Mouse (Mus musculus) hindbrain, embryonic 15.5 days (tissue): ENCODE data around the gene Bcl7c. TPM values are rescaled to one million over a fixed set of nuclear protein-coding genes. Genes with fewer than 3 reads are reported as not detected.
"Not testable (repeated sequence)": the region's sequence is repeated elsewhere in the genome, so short reads cannot be mapped to it uniquely, and the experiment has no call there.

Experiments
- ATAC-seq: fragments of 200-750 bp; cut with Nextera tagmentation; 2 replicates; pipeline ENCODE4 v1.8.0; 2017; ENCODE audit warnings: low read depth, moderate number of reproducible peaks, moderate TSS enrichment; ENCODE audit not compliant: low FRiP score
- H3K27ac ChIP-seq: fragments of 300-500 bp; sonication (generic); replicated peaks from 2 replicates; pipeline ENCODE4 v1.5.1; 2015; ENCODE audit warnings: mild to moderate bottlenecking, inconsistent platforms
- H3K27me3 ChIP-seq: fragments of 300-500 bp; sonication (generic); 2 replicates; pipeline ENCODE4 v1.6.1; 2015; ENCODE audit warnings: control low read depth, inconsistent platforms
- H3K36me3 ChIP-seq: fragments of 300-500 bp; sonication (generic); 2 replicates; pipeline ENCODE4 v1.6.1; 2015; ENCODE audit warnings: control low read depth, inconsistent platforms
- H3K4me1 ChIP-seq: fragments of 300-500 bp; sonication (generic); replicated peaks from 2 replicates; pipeline ENCODE4 v1.6.1; 2015; ENCODE audit warnings: control low read depth, inconsistent platforms
- H3K4me2 ChIP-seq: fragments of 300-500 bp; sonication (generic); 2 replicates; pipeline ENCODE4 v1.6.1; 2015; ENCODE audit warnings: moderate library complexity, mild to moderate bottlenecking, inconsistent platforms
- H3K4me3 ChIP-seq: fragments of 300-500 bp; sonication (generic); 2 replicates; pipeline ENCODE4 v1.5.1; 2015; ENCODE audit warnings: mild to moderate bottlenecking, inconsistent platforms
- H3K9ac ChIP-seq: fragments of 300-500 bp; sonication (generic); 2 replicates; pipeline ENCODE4 v1.6.1; 2015; ENCODE audit warnings: inconsistent platforms
- H3K9me3 ChIP-seq: fragments of 300-500 bp; sonication (generic); 2 replicates; pipeline ENCODE4 v1.6.1; 2016; ENCODE audit warnings: control low read depth, inconsistent platforms
- WGBS: fragments of 180-500 bp; shearing (Covaris S2); methylation state at CpG from one replicate; pipeline ENCODE4 v1.1.7; 2015; 5-methylcytosine and 5-hydroxymethylcytosine counted together
- polyA plus RNA-seq: library from polyadenylated mRNA; unstranded; fragments of >200 nt; fragmentation: Nextera tagmentation; extraction: Ambion mirVana; gene quantifications from 2 replicates; pipeline ENCODE4 v1.2.1, GENCODE M21; 2015

Gene Bcl7c
- polyA plus RNA-seq, 1 experiment from 2014 or later: 53.2 TPM

DNA sequence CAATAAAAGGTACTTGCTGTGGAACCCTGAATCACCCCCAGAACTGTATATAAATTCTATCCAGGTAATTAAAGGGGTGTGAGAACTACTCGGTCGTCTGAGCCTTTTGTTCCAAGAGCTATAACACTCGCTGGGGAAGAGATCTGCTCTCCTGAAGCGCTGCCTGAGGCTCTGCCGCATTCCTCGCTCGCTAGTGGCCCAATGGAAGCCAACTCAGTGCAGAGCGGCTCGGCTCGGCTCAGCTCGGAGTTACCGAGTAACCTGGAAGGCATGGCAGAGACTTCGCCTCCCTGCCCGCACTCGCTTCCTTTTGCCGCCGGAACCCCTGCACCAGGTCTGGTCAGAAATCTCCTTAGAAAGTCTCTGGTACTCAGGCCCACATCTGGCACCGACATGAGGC is 56.7 kb downstream of the Bcl7c start:
- no peak overlapping the region for H3K9ac ChIP-seq
- no peaks in the 10 kb centered on the region for H3K27me3 ChIP-seq
- H3K4me1 ChIP-seq: peaks cover 3% of the 10 kb centered on the region; the same call in 1 of the 2 replicates
- no peaks in the 10 kb centered on the region for H3K9me3 ChIP-seq
- H3K27ac ChIP-seq: no peak overlapping the region
- peak overlapping the region; percentile 34 for H3K4me2 ChIP-seq
- WGBS: 18% methylated on average over 18 of the region's 18 CpGs
- no peak for ATAC-seq
- no peak overlapping the region for H3K4me3 ChIP-seq
- H3K36me3 ChIP-seq: no peaks in the 10 kb centered on the region

DNA sequence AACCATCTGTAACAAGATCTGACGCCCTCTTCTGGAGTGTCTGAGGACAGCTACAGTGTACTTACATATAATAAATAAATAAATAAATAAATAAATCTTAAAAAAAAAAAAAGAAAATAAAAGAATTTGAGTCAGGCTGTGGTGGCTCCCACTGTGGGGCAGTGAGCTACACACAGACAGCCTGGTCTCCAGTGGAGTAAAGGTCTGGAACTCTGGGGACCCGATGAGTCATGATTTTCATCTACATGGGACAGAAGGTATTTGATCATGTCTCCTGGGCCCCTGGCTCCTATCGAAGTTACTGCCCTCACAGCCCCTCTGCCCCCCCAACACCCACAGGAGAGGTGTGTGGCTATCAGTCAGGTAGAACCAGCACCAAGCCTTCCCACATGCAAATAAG is 57.1 kb downstream of the Bcl7c start:
- peak overlapping the region; percentile 34; the same call in 1 of the 2 replicates for H3K4me2 ChIP-seq
- H3K4me3 ChIP-seq: no peak overlapping the region
- H3K27ac ChIP-seq: no peak overlapping the region
- no peaks in the 10 kb centered on the region for H3K36me3 ChIP-seq
- H3K9ac ChIP-seq: no peak overlapping the region
- H3K9me3 ChIP-seq: no peaks in the 10 kb centered on the region
- WGBS: 68% methylated on average over 3 of the region's 3 CpGs
- H3K27me3 ChIP-seq: no peaks in the 10 kb centered on the region
- peaks cover 3% of the 10 kb centered on the region; the same call in 1 of the 2 replicates for H3K4me1 ChIP-seq
- no peak for ATAC-seq

DNA sequence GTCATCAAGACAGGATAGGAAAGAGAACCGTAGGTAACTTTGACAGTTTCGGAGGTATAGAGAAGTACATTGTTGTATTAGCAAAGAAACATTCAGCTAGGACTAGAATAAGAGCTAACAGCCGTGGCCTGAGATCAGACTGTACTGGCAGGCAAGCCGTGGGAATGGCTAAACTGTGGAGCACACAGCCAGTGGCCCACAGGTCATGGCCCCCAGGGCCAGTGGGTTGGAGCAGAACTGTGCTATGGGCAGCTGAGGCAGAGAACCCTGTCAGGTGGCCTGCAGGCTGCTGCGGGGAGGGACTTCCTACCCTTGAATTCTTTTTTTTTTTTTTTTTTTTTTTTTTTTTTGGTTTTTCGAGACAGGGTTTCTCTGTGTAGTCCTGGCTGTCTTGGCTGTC is 59.5 kb downstream of the Bcl7c start:
- no peak for ATAC-seq
- H3K4me2 ChIP-seq: no peak overlapping the region
- no peaks in the 10 kb centered on the region for H3K27me3 ChIP-seq
- no peaks in the 10 kb centered on the region for H3K36me3 ChIP-seq
- H3K9me3 ChIP-seq: no peaks in the 10 kb centered on the region
- H3K4me1 ChIP-seq: peaks cover 3% of the 10 kb centered on the region; the same call in 1 of the 2 replicates
- H3K27ac ChIP-seq: no peak overlapping the region
- H3K9ac ChIP-seq: no peak overlapping the region
- H3K4me3 ChIP-seq: no peak overlapping the region
- 78% methylated on average over 6 of the region's 6 CpGs for WGBS

- H3K4me3 ChIP-seq: no peak overlapping the region
- no peak for ATAC-seq
- 76% methylated on average over 4 of the region's 4 CpGs for WGBS
These were observed 60.1 kb downstream of the Bcl7c start for GRCm38 (mm10) chr7:127648516-127649201.

DNA sequence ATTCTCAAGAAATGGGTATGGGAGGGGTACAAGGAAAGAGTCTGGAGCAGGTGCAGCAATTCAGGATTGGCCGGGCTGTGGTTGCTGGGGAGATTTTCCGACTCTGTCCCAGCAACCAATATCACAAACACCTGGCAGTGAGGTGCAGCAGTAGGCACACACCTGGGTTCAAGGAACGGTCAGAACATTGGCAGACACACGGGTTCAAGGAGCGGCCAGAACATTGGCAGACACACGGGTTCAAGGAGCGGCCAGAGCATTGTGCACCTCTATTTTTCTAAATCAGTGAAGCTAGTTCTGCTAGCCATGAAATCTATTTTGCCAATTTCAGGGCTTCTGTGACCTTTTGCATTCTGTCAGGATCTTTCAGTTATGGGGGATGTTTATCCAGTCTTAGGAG is 61.2 kb downstream of the Bcl7c start:
- H3K27me3 ChIP-seq, H3K9me3 ChIP-seq, H3K27ac ChIP-seq, H3K9ac ChIP-seq, H3K36me3 ChIP-seq, H3K4me3 ChIP-seq, ATAC-seq, H3K4me1 ChIP-seq, H3K4me2 ChIP-seq: not testable (repeated sequence)
- 93% methylated on average over 7 of the region's 7 CpGs for WGBS

More at GRCm38 (mm10) chr7:127648516-127649201, 60.1 kb downstream of the Bcl7c start:
- H3K4me2 ChIP-seq: no peak overlapping the region
- no peaks in the 10 kb centered on the region for H3K9me3 ChIP-seq
- H3K9ac ChIP-seq: no peak overlapping the region
- H3K4me1 ChIP-seq: peaks cover 3% of the 10 kb centered on the region; the same call in 1 of the 2 replicates
- no peak overlapping the region for H3K27ac ChIP-seq
- H3K27me3 ChIP-seq: no peaks in the 10 kb centered on the region
- no peaks in the 10 kb centered on the region for H3K36me3 ChIP-seq

DNA sequence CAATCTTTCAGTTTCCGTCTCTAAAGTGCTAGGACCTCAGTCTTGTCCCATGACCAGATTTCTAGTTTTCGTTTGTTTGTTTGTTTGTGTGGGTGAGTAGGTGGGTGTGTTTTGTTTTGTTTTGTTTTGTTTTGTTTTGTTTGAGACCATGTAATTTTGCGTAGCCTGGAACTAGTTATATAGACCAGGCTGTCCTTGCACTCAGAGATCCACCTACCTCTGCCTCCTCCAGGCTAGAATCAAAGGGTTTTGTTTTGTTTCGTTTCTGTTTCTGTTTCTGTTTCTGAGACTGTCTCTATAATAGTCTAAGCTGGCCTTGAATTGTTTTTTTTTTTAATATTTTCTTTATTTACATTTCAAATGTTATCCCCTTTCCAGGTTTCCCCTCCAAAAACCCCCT is 62.4 kb downstream of the Bcl7c start:
- H3K9me3 ChIP-seq: no peaks in the 10 kb centered on the region
- H3K4me2 ChIP-seq: no peak overlapping the region
- H3K9ac ChIP-seq: no peak overlapping the region
- no peaks in the 10 kb centered on the region for H3K4me1 ChIP-seq
- no peaks in the 10 kb centered on the region for H3K27me3 ChIP-seq
- no peak overlapping the region for H3K27ac ChIP-seq
- WGBS: 87% methylated on average over 4 of the region's 4 CpGs
- no peaks in the 10 kb centered on the region for H3K36me3 ChIP-seq
- H3K4me3 ChIP-seq: no peak overlapping the region
- no peak for ATAC-seq

- H3K36me3 ChIP-seq: no peaks in the 10 kb centered on the region
- H3K9ac ChIP-seq: no peak overlapping the region
- H3K9me3 ChIP-seq: no peaks in the 10 kb centered on the region
- no peak overlapping the region for H3K4me3 ChIP-seq
- 76% methylated on average over 4 of the region's 4 CpGs for WGBS
- no peak overlapping the region for H3K4me2 ChIP-seq
- H3K27me3 ChIP-seq: no peaks in the 10 kb centered on the region
- peaks cover 5% of the 10 kb centered on the region for H3K4me1 ChIP-seq
- no peak overlapping the region for H3K27ac ChIP-seq
- ATAC-seq: no peak
These were observed 66.5 kb downstream of the Bcl7c start for GRCm38 (mm10) chr7:127642254-127642653.

- Histone ChIP-seq H3K9ac (no peak overlapping the region), H3K4me2 (no peak overlapping the region), H3K4me3 (no peak overlapping the region), H3K27ac (no peak overlapping the region), H3K4me1 (peaks cover 12% of the 10 kb centered on the region), H3K9me3 (no peaks in the 10 kb centered on the region), H3K27me3 (no peaks in the 10 kb centered on the region), H3K36me3 (no peaks in the 10 kb centered on the region)
- 46% methylated on average over 4 of the region's 4 CpGs for WGBS
- no peak for ATAC-seq
These were observed 67.5 kb downstream of the Bcl7c start for GRCm38 (mm10) chr7:127641260-127641659.

GRCm38 (mm10) chr7:127636963-127637362 is 71.8 kb downstream of the Bcl7c start:
- Histone ChIP-seq H3K27ac (peak overlapping the region; percentile 25; the same call in 1 of the 2 replicates), H3K4me3 (peak overlapping the region; percentile 53), H3K4me2 (peak overlapping the region; percentile 80), H3K9me3 (no peaks in the 10 kb centered on the region), H3K4me1 (peaks cover 12% of the 10 kb centered on the region), H3K9ac (peak overlapping the region; percentile 64), H3K27me3 (no peaks in the 10 kb centered on the region), H3K36me3 (no peaks in the 10 kb centered on the region)
- ATAC-seq: peak; percentile 81; the same call in 1 of the 2 replicates
- under 1% methylated on average over 27 of the region's 27 CpGs for WGBS

DNA sequence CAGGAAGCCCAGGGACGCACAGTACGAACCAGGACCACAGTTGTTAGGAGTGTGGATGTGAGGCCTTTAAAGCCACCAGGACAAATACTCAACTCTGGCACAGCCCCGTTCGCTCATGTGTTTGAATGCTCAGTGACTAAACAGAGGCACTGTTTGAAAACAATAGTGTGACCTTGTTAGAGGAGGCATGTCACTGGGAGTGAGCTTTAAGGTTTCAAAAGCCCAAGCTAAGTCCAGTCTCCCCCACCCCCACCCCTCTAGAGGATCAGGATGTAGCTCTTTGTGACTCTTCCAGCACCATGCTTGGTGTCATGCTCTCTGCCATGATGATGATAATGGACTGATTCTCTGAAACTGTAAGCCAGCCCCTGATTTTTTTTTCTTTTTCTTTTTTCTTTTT is 77.3 kb downstream of the Bcl7c start:
- no peak for ATAC-seq
- Histone ChIP-seq H3K4me2 (no peak overlapping the region), H3K4me1 (peaks cover 2% of the 10 kb centered on the region; the same call in 1 of the 2 replicates), H3K27me3 (no peaks in the 10 kb centered on the region), H3K9me3 (no peaks in the 10 kb centered on the region), H3K36me3 (no peaks in the 10 kb centered on the region), H3K4me3 (no peak overlapping the region), H3K9ac (no peak overlapping the region), H3K27ac (no peak overlapping the region)
- WGBS: 63% methylated on average over 4 of the region's 4 CpGs

DNA sequence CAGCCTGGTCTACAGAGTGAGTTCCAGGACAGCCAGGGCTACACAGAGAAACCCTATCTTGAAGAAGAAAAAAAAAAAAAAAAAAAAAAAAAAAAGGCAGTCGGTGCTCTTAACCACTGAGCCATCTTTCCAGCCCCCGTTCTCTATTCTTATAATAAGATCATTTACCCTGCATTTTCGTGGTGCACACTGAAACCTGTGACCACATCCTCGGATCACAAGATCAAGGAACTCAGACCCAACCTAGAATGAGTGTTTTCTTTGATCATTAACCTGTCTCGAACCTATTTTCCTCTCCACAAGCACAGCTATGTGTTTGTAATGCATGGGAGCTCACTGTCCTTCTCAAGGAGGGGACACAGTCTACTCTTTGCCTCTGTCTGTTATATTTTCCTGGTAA is 80.1 kb downstream of the Bcl7c start:
- Histone ChIP-seq H3K4me3 (no peak overlapping the region), H3K4me2 (no peak overlapping the region), H3K9ac (no peak overlapping the region), H3K9me3 (no peaks in the 10 kb centered on the region), H3K27ac (no peak overlapping the region), H3K27me3 (no peaks in the 10 kb centered on the region), H3K36me3 (no peaks in the 10 kb centered on the region), H3K4me1 (no peaks in the 10 kb centered on the region)
- ATAC-seq: no peak
- 86% methylated on average over 5 of the region's 5 CpGs for WGBS

GRCm38 (mm10) chr7:127626471-127626870 is 82.3 kb downstream of the Bcl7c start:
- Histone ChIP-seq H3K4me1 (no peaks in the 10 kb centered on the region), H3K27me3 (no peaks in the 10 kb centered on the region), H3K4me2 (no peak overlapping the region), H3K9me3 (no peaks in the 10 kb centered on the region), H3K9ac (no peak overlapping the region), H3K36me3 (no peaks in the 10 kb centered on the region), H3K4me3 (no peak overlapping the region), H3K27ac (no peak overlapping the region)
- ATAC-seq: no peak
- 89% methylated on average over 4 of the region's 4 CpGs for WGBS

- Histone ChIP-seq H3K36me3 (no peaks in the 10 kb centered on the region), H3K9me3 (no peaks in the 10 kb centered on the region), H3K4me1 (no peaks in the 10 kb centered on the region), H3K9ac (no peak overlapping the region), H3K4me2 (no peak overlapping the region), H3K4me3 (no peak overlapping the region), H3K27ac (no peak overlapping the region), H3K27me3 (no peaks in the 10 kb centered on the region)
- ATAC-seq: no peak
- WGBS: 99% methylated on average over 7 of the region's 7 CpGs
These were observed 82.7 kb downstream of the Bcl7c start for GRCm38 (mm10) chr7:127626039-127626438.
